Mouse (Mus musculus): ENCODE measurements at regions not wholly inside any gene's neighbourhood (a gene's known extent, or its start where the extent isn't known, plus 50 kb on each side); places are given as distances from the start of the nearest gene placed in this dataset.

- ATAC-seq (replicated peaks; ENCODE audit: low FRiP score, low read depth) = no peak
- peak; percentile 67 for TF ChIP-seq CTCF (IDR thresholded peaks at IDR 0.05; ENCODE audit: low read depth)
- Histone ChIP-seq H3K27ac (no peak overlapping the region), H3K4me1 (replicated peaks; ENCODE audit: insufficient read depth, low read length) (no peaks in the 10 kb centered on the region), H3K27me3 (ENCODE audit: insufficient read depth, low read length) (no peaks in the 10 kb centered on the region), H3K9ac (ENCODE audit: low read depth, low read length) (no peak overlapping the region), H3K4me3 (replicated peaks; ENCODE audit: low read depth, low read length) (no peak overlapping the region), H3K36me3 (ENCODE audit: insufficient read depth, low read length) (no peaks in the 10 kb centered on the region), H3K4me2 (ENCODE audit: low read length) (no peak overlapping the region), H3K9me3 (replicated peaks; ENCODE audit: low read length) (no peaks in the 10 kb centered on the region)
- peak; percentile 63 for DNase-seq (ENCODE audit: low spot score)
- 36% methylated on average over 6 of the region's 6 CpGs for WGBS
Measured at GRCm38 (mm10) chr11:27219715-27220699, 626.2 kb upstream of the Vrk2 start.

DNA sequence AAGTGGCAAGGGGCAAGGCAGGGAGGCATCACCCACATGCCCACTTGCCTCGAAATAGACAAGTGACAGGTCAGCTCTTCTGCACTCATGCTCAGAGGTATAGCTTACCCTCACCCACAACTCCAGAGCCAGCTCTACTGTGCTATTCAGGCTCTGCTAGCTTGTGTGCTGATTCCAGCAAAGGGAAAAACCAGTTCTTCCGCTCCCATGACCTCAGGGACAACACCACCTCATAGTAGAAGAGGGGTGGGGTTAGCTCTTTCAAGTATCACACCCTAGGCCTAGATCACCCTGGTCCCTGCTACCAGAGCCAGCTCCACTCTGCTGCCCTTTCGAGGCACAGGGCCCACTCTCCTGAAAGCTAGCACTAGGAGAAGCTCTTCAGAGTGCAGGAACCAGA is 622.0 kb upstream of the Vrk2 start:
- H3K4me3 ChIP-seq (replicated peaks; ENCODE audit: low read depth, low read length) = no peak overlapping the region
- H3K27ac ChIP-seq = no peak overlapping the region
- no peaks in the 10 kb centered on the region for H3K36me3 ChIP-seq (ENCODE audit: insufficient read depth, low read length)
- DNase-seq (ENCODE audit: low spot score) = no peak
- H3K9me3 ChIP-seq (replicated peaks; ENCODE audit: low read length) = no peaks in the 10 kb centered on the region
- no peaks in the 10 kb centered on the region for H3K4me1 ChIP-seq (replicated peaks; ENCODE audit: insufficient read depth, low read length)
- no peaks in the 10 kb centered on the region for H3K27me3 ChIP-seq (ENCODE audit: insufficient read depth, low read length)
- WGBS = 58% methylated on average over 3 of the region's 3 CpGs
- H3K4me2 ChIP-seq (ENCODE audit: low read length) = no peak overlapping the region
- H3K9ac ChIP-seq (ENCODE audit: low read depth, low read length) = no peak overlapping the region
- ATAC-seq (replicated peaks; ENCODE audit: low FRiP score, low read depth) = 0 out of 2 replicates have a peak, but pooled peaks have one; percentile 25
- no peak for TF ChIP-seq CTCF (IDR thresholded peaks at IDR 0.05; ENCODE audit: low read depth)

GRCm38 (mm10) chr11:27203330-27204214 is 609.8 kb upstream of the Vrk2 start:
- TF ChIP-seq CTCF (IDR thresholded peaks at IDR 0.05; ENCODE audit: low read depth) = no peak
- Histone ChIP-seq H3K27me3 (ENCODE audit: insufficient read depth, low read length) (no peaks in the 10 kb centered on the region), H3K4me1 (replicated peaks; ENCODE audit: insufficient read depth, low read length) (no peaks in the 10 kb centered on the region), H3K4me3 (replicated peaks; ENCODE audit: low read depth, low read length) (no peak overlapping the region), H3K4me2 (ENCODE audit: low read length) (peak overlapping the region; percentile 31), H3K9ac (ENCODE audit: low read depth, low read length) (no peak overlapping the region), H3K36me3 (ENCODE audit: insufficient read depth, low read length) (no peaks in the 10 kb centered on the region), H3K27ac (no peak overlapping the region), H3K9me3 (replicated peaks; ENCODE audit: low read length) (no peaks in the 10 kb centered on the region)
- ATAC-seq (replicated peaks; ENCODE audit: low FRiP score, low read depth) (peak; percentile 65; the same call in 1 of the 2 replicates), DNase-seq (ENCODE audit: low spot score) (peak; percentile 37)
- WGBS = 50% methylated on average over 17 of the region's 17 CpGs

DNA sequence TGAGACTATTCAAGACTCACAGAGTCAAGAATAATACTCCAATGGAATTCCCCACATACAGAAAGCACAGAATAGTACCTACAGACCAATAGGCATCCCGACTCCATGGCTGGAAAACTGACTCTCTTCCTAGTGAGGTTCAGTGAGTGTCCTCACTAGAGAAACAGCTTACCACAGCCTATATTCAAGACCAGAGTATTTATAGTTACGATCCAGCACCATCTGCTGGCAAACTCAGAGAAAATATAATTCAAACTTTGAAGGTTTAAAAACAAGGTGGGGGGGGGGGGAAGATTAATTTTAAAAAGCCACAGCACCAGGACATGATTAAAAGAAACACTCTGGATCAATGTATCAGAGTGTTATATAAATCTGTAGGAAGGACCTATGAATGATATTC is 590.2 kb upstream of the Vrk2 start:
- H3K9me3 ChIP-seq (replicated peaks; ENCODE audit: low read length) = no peaks in the 10 kb centered on the region
- no peaks in the 10 kb centered on the region for H3K36me3 ChIP-seq (ENCODE audit: insufficient read depth, low read length)
- no peaks in the 10 kb centered on the region for H3K4me1 ChIP-seq (replicated peaks; ENCODE audit: insufficient read depth, low read length)
- ATAC-seq (replicated peaks; ENCODE audit: low FRiP score, low read depth) = no peak
- H3K4me2 ChIP-seq (ENCODE audit: low read length) = no peak overlapping the region
- H3K4me3 ChIP-seq (replicated peaks; ENCODE audit: low read depth, low read length) = no peak overlapping the region
- TF ChIP-seq CTCF (IDR thresholded peaks at IDR 0.05; ENCODE audit: low read depth) = no peak
- H3K9ac ChIP-seq (ENCODE audit: low read depth, low read length) = no peak overlapping the region
- H3K27me3 ChIP-seq (ENCODE audit: insufficient read depth, low read length) = no peaks in the 10 kb centered on the region
- no peak overlapping the region for H3K27ac ChIP-seq
- whole genome bisulfite sequencing = 66% methylated on average over 2 of the region's 2 CpGs
- DNase-seq (ENCODE audit: low spot score) = no peak

GRCm38 (mm10) chr11:27183422-27183821 is 589.6 kb upstream of the Vrk2 start:
- no peak for ATAC-seq (replicated peaks; ENCODE audit: low FRiP score, low read depth)
- Histone ChIP-seq H3K4me3 (replicated peaks; ENCODE audit: low read depth, low read length) (no peak overlapping the region), H3K36me3 (ENCODE audit: insufficient read depth, low read length) (no peaks in the 10 kb centered on the region), H3K4me2 (ENCODE audit: low read length) (no peak overlapping the region), H3K9ac (ENCODE audit: low read depth, low read length) (no peak overlapping the region), H3K27me3 (ENCODE audit: insufficient read depth, low read length) (no peaks in the 10 kb centered on the region), H3K4me1 (replicated peaks; ENCODE audit: insufficient read depth, low read length) (no peaks in the 10 kb centered on the region), H3K27ac (no peak overlapping the region), H3K9me3 (replicated peaks; ENCODE audit: low read length) (no peaks in the 10 kb centered on the region)
- DNase-seq (ENCODE audit: low spot score) = no peak
- no peak for TF ChIP-seq CTCF (IDR thresholded peaks at IDR 0.05; ENCODE audit: low read depth)

DNA sequence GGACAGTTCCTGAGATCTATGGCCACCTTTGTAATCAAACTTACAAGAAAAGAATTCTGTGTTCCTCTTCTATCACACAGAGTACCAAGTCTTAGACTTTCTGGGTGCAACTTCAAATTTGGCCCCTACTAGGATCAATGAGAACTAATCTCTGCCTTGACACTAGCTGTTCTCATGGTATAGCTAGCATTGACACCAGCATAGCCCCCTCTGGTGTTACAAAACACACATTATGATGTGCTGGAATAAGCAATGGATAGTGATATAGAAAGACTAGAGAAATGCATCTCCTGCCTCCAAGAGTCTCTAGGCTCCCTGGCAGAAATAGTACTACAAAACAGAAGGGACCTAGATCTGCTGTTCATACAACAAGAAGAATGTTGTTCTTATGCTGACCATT is 566.6 kb upstream of the Vrk2 start:
- H3K4me3 ChIP-seq (replicated peaks; ENCODE audit: low read depth, low read length) = no peak overlapping the region
- DNase-seq (ENCODE audit: low spot score) = no peak
- H3K4me1 ChIP-seq (replicated peaks; ENCODE audit: insufficient read depth, low read length) = no peaks in the 10 kb centered on the region
- no peak for TF ChIP-seq CTCF (IDR thresholded peaks at IDR 0.05; ENCODE audit: low read depth)
- no peak overlapping the region for H3K9ac ChIP-seq (ENCODE audit: low read depth, low read length)
- H3K27me3 ChIP-seq (ENCODE audit: insufficient read depth, low read length) = no peaks in the 10 kb centered on the region
- H3K4me2 ChIP-seq (ENCODE audit: low read length) = no peak overlapping the region
- no peak overlapping the region for H3K27ac ChIP-seq
- no peaks in the 10 kb centered on the region for H3K36me3 ChIP-seq (ENCODE audit: insufficient read depth, low read length)
- no peak for ATAC-seq (replicated peaks; ENCODE audit: low FRiP score, low read depth)
- no peaks in the 10 kb centered on the region for H3K9me3 ChIP-seq (replicated peaks; ENCODE audit: low read length)
